In the genomic region with DNA sequence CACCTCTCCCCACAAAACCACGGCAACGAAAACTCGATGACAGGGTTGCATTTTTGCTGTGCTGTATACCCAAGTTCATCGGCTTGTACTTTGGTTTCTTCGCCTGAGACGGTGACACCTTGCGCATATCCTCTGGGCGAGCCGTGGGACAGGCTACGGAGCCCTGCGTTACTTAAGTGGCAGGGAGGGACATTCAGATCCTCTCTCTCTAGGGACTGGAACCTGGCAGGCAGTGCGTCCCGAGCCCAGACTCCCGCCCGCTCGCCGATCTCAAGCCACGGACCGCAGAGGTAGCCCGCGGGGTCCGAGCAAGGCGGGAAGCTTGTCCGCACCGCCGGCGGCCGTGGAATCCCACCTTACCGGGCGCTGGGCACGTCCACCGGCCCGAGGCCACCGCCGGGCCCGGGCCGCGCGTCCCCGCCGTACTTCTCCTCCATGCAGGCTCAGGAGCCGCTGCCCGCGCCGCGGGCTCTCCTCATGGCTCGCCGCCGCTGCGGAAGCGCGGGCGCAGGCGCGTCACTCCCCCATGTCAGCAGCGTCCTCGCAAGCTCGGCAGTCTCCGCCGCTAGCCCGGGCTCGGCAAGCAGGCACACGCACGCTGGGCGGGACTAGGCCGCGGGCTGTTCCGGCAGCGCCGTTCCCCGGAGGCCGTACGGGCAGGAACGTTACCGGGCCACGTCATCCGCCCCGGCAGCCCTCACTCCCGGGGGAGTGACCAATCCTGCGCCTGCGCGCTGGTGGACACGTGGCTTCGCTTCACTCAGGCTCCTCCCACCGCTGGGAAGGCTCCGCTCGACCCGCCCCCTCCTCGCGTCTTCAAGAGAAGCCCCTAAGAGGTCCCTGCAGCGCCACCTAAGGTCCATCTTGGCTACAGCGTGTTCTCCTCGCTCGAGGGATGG, we compare ENCODE assay signal across 8 mouse cellular contexts. TPM values are rescaled to one million over a fixed set of nuclear protein-coding genes. Genes with fewer than 3 reads are reported as not detected.
DNase-seq lines count a peak whose midpoint lies in the region; ATAC-seq and TF ChIP-seq lines count a peak whose summit lies in the region.

A gene (minus strand): TSS at position 687 of the 899 bp plus-strand sequence.

- peak; percentile 60 for TF ChIP-seq CTCF in G1E (IDR thresholded peaks at IDR 0.05; ENCODE audit: low read depth, low read length)
- peak; percentile 96 for TF ChIP-seq CTCF in layer of hippocampus, adult 2 months (conservative IDR thresholded peaks at IDR 0.05)
- peak; percentile 84 for TF ChIP-seq CTCF in lung, embryonic 14.5 days (IDR thresholded peaks at IDR 0.05; ENCODE audit: low read depth)
- TF ChIP-seq CTCF in olfactory bulb, adult 2 months (IDR thresholded peaks at IDR 0.05; ENCODE audit: insufficient read depth, low read depth, low read length), result peak; percentile 73
- peak; percentile 83 for TF ChIP-seq CTCF in thymus, adult 2 months (IDR thresholded peaks at IDR 0.05; ENCODE audit: borderline replicate concordance, control insufficient read depth, extremely low read depth, insufficient read depth, low read length, poor library complexity)

- under 1% methylated on average over 90 of the region's 94 CpGs for WGBS in forebrain, embryonic 16.5 days
- under 1% methylated on average over 93 of the region's 94 CpGs for WGBS in lung, embryonic 14.5 days
- WGBS in olfactory bulb, adult 2 months, result under 1% methylated on average over 94 of the region's 94 CpGs
- under 1% methylated on average over 94 of the region's 94 CpGs for WGBS in thymus, adult 2 months

- H3K27ac ChIP-seq in forebrain, embryonic 16.5 days (ENCODE audit: low read length), result peak within 1 kb of the TSS; percentile 87
- peak within 1 kb of the TSS; percentile 94 for H3K27ac ChIP-seq in layer of hippocampus, adult 2 months
- H3K27ac ChIP-seq in lung, embryonic 14.5 days (ENCODE audit: low read depth), result peak within 1 kb of the TSS; percentile 92
- peak within 1 kb of the TSS; percentile 59 for H3K27ac ChIP-seq in olfactory bulb, adult 2 months (ENCODE audit: insufficient read depth, low read depth, low read length)
- H3K27ac ChIP-seq in thymus, adult 2 months (ENCODE audit: control insufficient read depth, insufficient read depth, low read length), result peak within 1 kb of the TSS; percentile 14

- peak; percentile 91 for TF ChIP-seq POLR2A in olfactory bulb, adult 2 months (IDR thresholded peaks at IDR 0.05; ENCODE audit: insufficient read depth, low read depth, low read length)
- peak; percentile 68 for TF ChIP-seq POLR2A in thymus, adult 2 months (IDR thresholded peaks at IDR 0.05; ENCODE audit: control insufficient read depth, extremely low read depth, insufficient read depth, low read length, poor library complexity)

- H3K4me1 ChIP-seq in G1E (ENCODE audit: insufficient read depth, low read depth, low read length), result peaks cover 30% of the 10 kb centered on the region
- peaks cover 16% of the 10 kb centered on the region for H3K4me1 ChIP-seq in forebrain, embryonic 16.5 days (replicated peaks; ENCODE audit: control insufficient read depth, insufficient read depth, low read length)
- peaks cover 5% of the 10 kb centered on the region; the same call in 1 of the 2 replicates for H3K4me1 ChIP-seq in lung, embryonic 14.5 days (ENCODE audit: insufficient read depth)
- H3K4me1 ChIP-seq in olfactory bulb, adult 2 months (ENCODE audit: control insufficient read depth, insufficient read depth, low read length), result peaks cover 6% of the 10 kb centered on the region
- no peaks in the 10 kb centered on the region; the same call in 1 of the 2 replicates for H3K4me1 ChIP-seq in thymus, adult 2 months (replicated peaks; ENCODE audit: control insufficient read depth, insufficient read depth, low read length)

- peaks cover 19% of the 10 kb centered on the region for H3K36me3 ChIP-seq in G1E (replicated peaks)
- no peaks in the 10 kb centered on the region for H3K36me3 ChIP-seq in forebrain, embryonic 16.5 days (ENCODE audit: control insufficient read depth, insufficient read depth)
- peaks cover 4% of the 10 kb centered on the region for H3K36me3 ChIP-seq in lung, embryonic 14.5 days (ENCODE audit: insufficient read depth)
- peaks cover under 1% of the 10 kb centered on the region; the same call in 1 of the 2 replicates for H3K36me3 ChIP-seq in thymus, adult 2 months (ENCODE audit: control insufficient read depth, insufficient read depth, low read length)

- H3K4me2 ChIP-seq in forebrain, embryonic 16.5 days (ENCODE audit: low read length), result peak within 1 kb of the TSS; percentile 68
- peak within 1 kb of the TSS; percentile 88 for H3K4me2 ChIP-seq in lung, embryonic 14.5 days

- peak; percentile 96 for ATAC-seq in G1E (ENCODE audit: extremely low read depth, insufficient number of reproducible peaks, low FRiP score, poor library complexity, severe bottlenecking)
- peak; percentile 98 for ATAC-seq in forebrain, embryonic 16.5 days
- ATAC-seq in lung, embryonic 14.5 days (ENCODE audit: insufficient read depth), result peak; percentile 98

- DNase-seq in G1E (ENCODE audit: low spot score), result peak; percentile 92
- peak; percentile 99 to 100 for DNase-seq in cerebellum, adult 18-20 months
- peak; percentile 99 for DNase-seq in heart, postnatal 36 days
- peak; percentile 99 for DNase-seq in layer of hippocampus, adult 2 months (ENCODE audit: low spot score in 2 of 2)
- DNase-seq in lung, embryonic 14.5 days, result peak; percentile 100
- DNase-seq in thymus, adult 2 months, result peak; percentile 100

- H3K9ac ChIP-seq in forebrain, embryonic 16.5 days (replicated peaks; ENCODE audit: low read depth, low read length), result peak within 1 kb of the TSS; percentile 95
- peak within 1 kb of the TSS; percentile 95 for H3K9ac ChIP-seq in lung, embryonic 14.5 days

- H3K9me3 ChIP-seq in G1E (replicated peaks), result no peaks in the 10 kb centered on the region
- H3K9me3 ChIP-seq in forebrain, embryonic 16.5 days (ENCODE audit: control insufficient read depth, low read length), result no peaks in the 10 kb centered on the region
- no peaks in the 10 kb centered on the region for H3K9me3 ChIP-seq in lung, embryonic 14.5 days (ENCODE audit: low read depth, low read length)

- H3K27me3 ChIP-seq in G1E (ENCODE audit: insufficient read depth, low read length), result peaks cover 20% of the 10 kb centered on the region
- H3K27me3 ChIP-seq in forebrain, embryonic 16.5 days (replicated peaks; ENCODE audit: control insufficient read depth, insufficient read depth, low read length), result no peaks in the 10 kb centered on the region
- no peaks in the 10 kb centered on the region for H3K27me3 ChIP-seq in lung, embryonic 14.5 days (ENCODE audit: insufficient read depth, low read length)
- H3K27me3 ChIP-seq in thymus, adult 2 months (ENCODE audit: control insufficient read depth, insufficient read depth, low read length), result no peaks in the 10 kb centered on the region

- intact Hi-C loops in heart, postnatal 36 days (cut with DNase I), result loop anchor here (5.0 kb wide), 4 partner anchors 46 to 341 kb away; a partner anchor contains a TSS

- peak within 1 kb of the TSS; percentile 96 for H3K4me3 ChIP-seq in G1E (ENCODE audit: low read depth, low read length)
- peak within 1 kb of the TSS; percentile 98 for H3K4me3 ChIP-seq in forebrain, embryonic 16.5 days (replicated peaks; ENCODE audit: low read length)
- peak within 1 kb of the TSS; percentile 84 for H3K4me3 ChIP-seq in layer of hippocampus, adult 2 months
- H3K4me3 ChIP-seq in lung, embryonic 14.5 days (ENCODE audit: low read depth, low read length), result peak within 1 kb of the TSS; percentile 96
- peak within 1 kb of the TSS; percentile 84 for H3K4me3 ChIP-seq in olfactory bulb, adult 2 months (ENCODE audit: insufficient read depth, low read depth, low read length)
- peak within 1 kb of the TSS; percentile 69 for H3K4me3 ChIP-seq in thymus, adult 2 months (ENCODE audit: control insufficient read depth, insufficient read depth, low read length)

RNA-seq across cellular contexts. Expression of the gene that starts here (rescaled TPM):
- total RNA-seq in G1E (2014; fragmentation: Nextera tagmentation), result 72.5 and 82.3 TPM in 2 replicates
- total RNA-seq in G1E (2017), result 86.3 and 91.1 TPM in 2 replicates
- 7.5 and 10.0 TPM in 2 replicates for polyA plus RNA-seq in G1E (2012)
- polyA plus RNA-seq in forebrain, embryonic 16.5 days (2015; fragmentation: Nextera tagmentation; extraction: Ambion mirVana), result 34.9 and 38.8 TPM in 2 replicates
- 10 to 100 TPM; 20.1 to 23.0 TPM for total RNA-seq in heart, postnatal 36 days (2021)
- 10 to 100 TPM; 34.8 to 37.4 TPM for total RNA-seq in layer of hippocampus, adult 2 months (2021)
- 63.3 and 64.6 TPM in 2 replicates for polyA plus RNA-seq in lung, embryonic 14.5 days (2014; fragmentation: Nextera tagmentation; extraction: Ambion mirVana)
- not detected in 2 replicates for polyA plus RNA-seq in olfactory bulb, adult 2 months (2012; ENCODE audit: insufficient read depth, insufficient read length, low replicate concordance, missing spikeins)
- polyA plus RNA-seq in thymus, adult 2 months (2012; rRNA removed), result 31.4 and 33.4 TPM in 2 replicates

Comparison
In these comparisons a context has a peak if more than half of its experiments do, and no peak if none do; other contexts are left out.
1. Peak in every context shown above with its lines: DNase-seq, ATAC-seq, H3K4me3 ChIP-seq and H3K27ac ChIP-seq.
2. H3K27ac ChIP-seq: peak in every context shown above with its lines; median percentile 94 in layer of hippocampus, adult 2 months; 92 in lung, embryonic 14.5 days; 87 in forebrain, embryonic 16.5 days; 59 in olfactory bulb, adult 2 months; 14 in thymus, adult 2 months.